Mouse (Mus musculus) bone marrow macrophage, adult 2 months (primary cell): ENCODE results near the gene Syt5. TPM values are rescaled to one million over a fixed set of nuclear protein-coding genes. Genes with fewer than 3 reads are reported as not detected.
A peak's percentile ranks its signal among the peaks of the same experiment; 100 is the strongest.
"Not testable (repeated sequence)": the region's sequence is repeated elsewhere in the genome, so short reads cannot be mapped to it uniquely, and the experiment has no call there.

ENCODE experiments used
- H3K27ac ChIP-seq: 2 replicates; pipeline ENCODE4 v1.5.1; 2012; ENCODE audit warnings: low read depth, low read length; ENCODE audit not compliant: insufficient read depth
- H3K4me1 ChIP-seq: 2 replicates; pipeline ENCODE4 v1.6.1; 2012; ENCODE audit warnings: low read length; ENCODE audit not compliant: control insufficient read depth, insufficient read depth
- H3K4me3 ChIP-seq: 2 replicates; pipeline ENCODE4 v1.5.1; 2012; ENCODE audit warnings: mild to moderate bottlenecking, low read length, moderate library complexity; ENCODE audit not compliant: insufficient read depth
- CTCF ChIP-seq: IDR thresholded peaks from 2 replicates; pipeline ENCODE4 v1.5.1; 2012; ENCODE audit warnings: low read depth, mild to moderate bottlenecking, low read length, moderate library complexity
- POLR2A ChIP-seq: IDR thresholded peaks from 2 replicates; pipeline ENCODE4 v1.6.1; 2012; ENCODE audit warnings: mild to moderate bottlenecking, low read depth, low read length, borderline replicate concordance
- polyA plus RNA-seq: library from polyadenylated mRNA; stranded (reverse); fragments of >200 nt; gene quantifications from 2 replicates; pipeline ENCODE4 v1.2.4, GENCODE M21; 2012; ENCODE audit not compliant: missing spikeins, insufficient read depth, insufficient read length

Syt5 gene
- polyA plus RNA-seq, 1 experiment: not detected

DNA sequence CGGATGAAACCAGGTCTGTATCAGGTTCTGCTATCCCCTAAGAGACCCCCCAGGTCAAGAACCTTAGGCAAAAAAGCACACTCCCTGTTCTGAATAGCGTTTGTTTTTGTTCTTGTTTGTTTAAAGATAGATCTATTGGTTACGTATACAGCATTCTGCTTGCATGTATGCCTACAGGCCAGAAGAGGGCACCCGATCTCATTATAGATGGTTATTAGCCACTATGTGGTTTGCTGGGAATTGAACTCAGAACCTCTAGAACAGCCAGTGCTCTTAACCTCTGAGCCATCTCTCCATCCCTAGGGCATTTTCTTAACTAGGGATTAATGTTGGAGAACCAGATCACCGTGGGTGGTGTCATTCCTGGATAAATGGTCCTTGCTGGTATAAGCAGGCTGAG is 6.0 kb downstream of the Syt5 start:
- Histone ChIP-seq H3K4me1 (no peaks in the 10 kb centered on the region), H3K4me3 (no peak overlapping the region), H3K27ac (no peak overlapping the region)
- TF ChIP-seq CTCF (no peak), POLR2A (no peak)

DNA sequence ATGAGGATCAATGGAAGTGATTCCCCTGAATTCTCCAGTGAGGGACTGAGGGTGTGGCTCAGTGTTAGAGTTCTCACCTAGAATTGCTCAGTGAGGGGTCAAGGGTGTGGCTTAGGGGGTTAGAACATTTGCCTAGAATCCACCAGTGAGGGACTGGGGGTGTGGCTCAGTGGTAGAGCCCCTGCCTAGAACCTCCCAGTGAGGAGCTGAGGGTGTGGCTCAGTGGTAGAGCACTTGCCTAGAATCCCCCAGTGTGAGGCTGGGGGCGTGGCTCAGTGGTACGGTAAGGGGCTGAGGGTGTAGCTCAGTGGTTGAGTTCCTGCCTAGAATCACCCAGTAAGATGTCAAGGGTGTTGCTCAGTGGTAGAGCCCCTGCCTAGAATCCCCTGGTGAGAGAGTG is 8.3 kb downstream of the Syt5 start:
- TF ChIP-seq CTCF: no peak
- no peak for TF ChIP-seq POLR2A
- Histone ChIP-seq H3K27ac (no peak overlapping the region), H3K4me1 (no peaks in the 10 kb centered on the region), H3K4me3 (no peak overlapping the region)

DNA sequence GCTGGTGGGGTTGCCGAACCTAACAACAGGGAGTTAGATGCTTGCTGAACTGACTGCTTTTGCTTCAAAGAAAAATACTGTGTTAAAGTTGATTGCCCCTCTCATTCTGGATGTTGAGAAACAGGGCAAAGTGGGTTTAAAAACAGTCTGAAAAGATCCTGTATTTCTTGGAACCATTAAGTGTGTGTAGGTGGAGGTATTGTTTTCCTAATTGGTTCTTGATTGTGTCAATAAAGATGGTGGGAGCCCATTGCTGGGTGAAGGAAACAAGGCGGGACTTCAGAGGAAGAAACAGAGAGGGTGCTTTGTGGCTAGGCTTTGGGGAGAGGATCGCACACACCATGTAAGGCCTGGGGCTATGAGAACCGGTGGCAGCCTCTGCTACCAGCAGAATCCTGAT is 10.2 kb downstream of the Syt5 start:
- no peaks in the 10 kb centered on the region for H3K4me1 ChIP-seq
- TF ChIP-seq POLR2A (no peak), CTCF (no peak)
- no peak overlapping the region for H3K4me3 ChIP-seq
- H3K27ac ChIP-seq: no peak overlapping the region

DNA sequence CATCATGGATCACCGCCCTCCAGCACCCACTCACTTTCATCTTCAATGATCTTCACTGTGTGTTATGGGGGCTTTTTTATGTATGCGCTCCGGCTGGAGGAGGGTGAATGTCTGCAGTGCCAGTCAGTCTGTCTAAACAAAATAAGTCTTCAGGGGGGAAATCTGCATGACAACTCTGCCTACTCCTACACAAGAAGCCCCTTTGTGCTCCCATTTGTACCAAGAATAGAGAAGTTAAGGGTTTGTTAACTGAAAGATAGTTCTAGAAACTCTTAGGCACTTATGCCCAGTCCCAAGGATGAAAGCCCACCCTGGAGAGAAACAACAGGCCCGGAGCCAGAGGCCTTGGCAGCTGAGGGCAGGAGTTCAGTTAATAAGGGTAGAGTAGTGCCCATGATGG is 11.0 kb downstream of the Syt5 start:
- Histone ChIP-seq H3K4me3 (no peak overlapping the region), H3K4me1 (no peaks in the 10 kb centered on the region), H3K27ac (no peak overlapping the region)
- TF ChIP-seq CTCF: no peak
- TF ChIP-seq POLR2A: no peak

DNA sequence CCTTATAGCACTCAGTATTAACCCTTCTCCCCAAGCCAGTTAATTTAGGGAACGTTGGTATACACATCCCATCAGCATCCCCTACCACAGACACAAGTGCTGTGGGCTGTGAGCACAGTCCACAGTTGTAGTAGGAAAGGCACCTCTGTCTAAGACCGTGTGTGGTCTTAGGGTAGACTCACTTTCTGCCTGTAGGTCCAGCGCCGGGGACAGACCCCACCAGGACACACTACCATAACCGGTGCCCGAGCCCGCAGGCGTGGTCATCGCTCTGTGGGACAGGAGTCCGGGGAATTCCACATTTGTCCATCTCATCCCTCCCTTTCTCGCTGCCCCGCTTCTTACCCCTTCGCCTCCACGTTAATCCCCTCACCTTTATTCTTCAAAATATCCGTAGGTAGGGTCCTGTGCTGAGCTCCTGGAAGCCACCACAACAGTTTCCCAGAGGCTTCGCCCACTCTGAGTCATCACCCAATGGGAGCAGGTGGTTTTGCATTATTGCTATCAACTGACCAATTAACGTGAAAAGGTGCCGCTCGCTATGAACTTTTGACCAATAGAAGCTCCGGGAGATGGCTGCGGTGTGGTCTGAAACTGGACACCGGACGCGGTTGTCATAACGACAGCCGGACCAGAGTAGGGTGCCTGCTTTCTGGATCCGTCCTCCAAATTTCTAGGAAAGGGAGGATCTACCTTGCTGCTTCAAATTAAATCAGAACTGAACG is 15.2 kb downstream of the Syt5 start, which contains the start of gene Dnaaf3:
Dnaaf3 (minus strand) TSS at position 449 of the 725 bp plus-strand sequence.
- no peak for TF ChIP-seq CTCF
- TF ChIP-seq POLR2A: no peak
- H3K4me3 ChIP-seq: peak within 1 kb of the TSS; percentile 23
- H3K4me1 ChIP-seq: peaks cover 8% of the 10 kb centered on the region
- no peak within 1 kb of the TSS for H3K27ac ChIP-seq

DNA sequence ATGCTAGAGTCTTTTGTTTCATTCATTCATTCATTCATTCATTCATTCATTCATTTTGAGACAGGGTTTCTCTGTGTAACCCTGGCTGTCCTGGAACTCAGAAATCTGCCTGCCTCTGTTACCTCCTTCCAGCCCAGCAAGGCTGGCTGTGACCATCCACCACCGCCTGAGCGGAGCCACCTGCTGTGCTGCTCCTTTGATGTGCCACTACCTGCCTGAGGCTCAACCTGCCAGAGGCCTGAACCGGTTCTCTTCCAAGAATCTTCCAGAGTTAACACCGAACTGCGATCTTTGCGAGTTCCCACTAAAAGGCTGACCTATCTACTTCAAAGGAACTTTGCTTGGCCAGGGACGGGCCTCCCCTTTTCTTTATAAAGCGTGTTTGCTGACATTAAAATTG is 17.2 kb downstream of the Syt5 start:
- not testable (repeated sequence) for H3K27ac ChIP-seq, H3K4me3 ChIP-seq
- H3K4me1 ChIP-seq: peaks cover 12% of the 10 kb centered on the region

DNA sequence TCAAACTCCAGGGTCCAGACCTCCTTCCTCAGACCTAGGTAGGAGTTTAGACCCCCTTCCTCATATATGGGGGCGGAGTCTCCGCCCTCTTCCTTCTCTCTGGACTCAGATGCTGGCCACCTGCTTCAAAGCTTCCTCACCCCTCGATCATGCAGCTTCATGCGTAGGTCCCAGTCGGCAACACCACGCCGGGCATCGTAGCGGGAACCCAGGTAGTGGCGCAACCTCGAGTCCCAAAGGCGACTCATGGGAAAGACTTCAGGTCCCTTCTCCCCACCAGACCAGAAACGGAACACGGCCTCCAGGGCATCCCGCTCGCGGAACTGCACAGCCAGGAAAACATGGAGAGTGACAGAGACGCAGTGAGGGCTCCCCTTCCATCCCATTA is 20.0 kb downstream of the Syt5 start:
- no peak overlapping the region; the same call in 1 of the 2 replicates for H3K4me3 ChIP-seq
- TF ChIP-seq POLR2A (no peak), CTCF (no peak)
- no peak overlapping the region for H3K27ac ChIP-seq
- peaks cover 12% of the 10 kb centered on the region for H3K4me1 ChIP-seq

DNA sequence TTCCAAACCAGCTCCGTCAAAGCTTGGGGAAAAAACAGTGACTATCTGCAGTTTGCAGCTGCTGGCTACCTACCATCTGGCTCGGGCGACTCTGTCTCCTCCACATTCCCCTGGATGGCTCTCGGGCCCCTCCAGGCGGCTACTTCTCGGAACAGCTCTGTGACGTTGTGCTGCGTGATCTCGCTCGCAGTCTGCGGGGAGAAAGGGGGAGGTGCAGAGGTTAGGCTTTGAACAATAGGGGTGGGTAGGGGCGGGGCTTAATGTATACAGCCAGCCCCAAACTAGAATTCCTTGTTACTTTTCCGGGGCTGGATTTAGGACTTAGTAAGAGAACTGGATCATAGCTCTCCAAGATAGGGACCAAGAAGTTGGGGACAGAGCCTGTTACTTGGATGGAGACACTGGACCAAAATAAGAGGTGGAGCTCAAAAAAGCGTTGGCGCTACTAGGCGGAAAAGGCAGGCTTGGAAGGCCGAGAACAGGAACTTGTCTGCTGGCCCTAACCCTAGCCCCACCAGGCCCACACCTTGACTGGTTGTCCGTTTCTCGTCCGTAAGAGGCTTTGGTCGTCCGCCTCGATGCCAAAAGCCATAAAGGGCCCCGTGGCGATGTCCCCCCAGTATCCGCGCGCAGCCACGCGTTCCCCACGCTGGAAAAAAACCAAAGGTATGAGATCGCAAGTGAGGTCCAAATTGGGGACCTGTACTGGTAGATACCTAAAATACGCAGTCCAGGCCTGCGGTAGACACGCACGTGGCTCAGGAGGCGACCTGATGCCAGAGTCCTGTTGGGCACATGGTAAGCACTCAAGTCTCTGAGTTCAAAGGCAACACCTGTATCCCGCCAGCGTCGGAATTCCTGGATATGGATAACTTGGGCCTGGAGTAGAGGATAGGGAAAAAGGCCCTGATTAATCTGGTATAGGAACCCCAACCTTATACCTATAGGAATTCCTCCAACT is 20.7 kb downstream of the Syt5 start:
- TF ChIP-seq POLR2A (no peak), CTCF (no peak)

DNA sequence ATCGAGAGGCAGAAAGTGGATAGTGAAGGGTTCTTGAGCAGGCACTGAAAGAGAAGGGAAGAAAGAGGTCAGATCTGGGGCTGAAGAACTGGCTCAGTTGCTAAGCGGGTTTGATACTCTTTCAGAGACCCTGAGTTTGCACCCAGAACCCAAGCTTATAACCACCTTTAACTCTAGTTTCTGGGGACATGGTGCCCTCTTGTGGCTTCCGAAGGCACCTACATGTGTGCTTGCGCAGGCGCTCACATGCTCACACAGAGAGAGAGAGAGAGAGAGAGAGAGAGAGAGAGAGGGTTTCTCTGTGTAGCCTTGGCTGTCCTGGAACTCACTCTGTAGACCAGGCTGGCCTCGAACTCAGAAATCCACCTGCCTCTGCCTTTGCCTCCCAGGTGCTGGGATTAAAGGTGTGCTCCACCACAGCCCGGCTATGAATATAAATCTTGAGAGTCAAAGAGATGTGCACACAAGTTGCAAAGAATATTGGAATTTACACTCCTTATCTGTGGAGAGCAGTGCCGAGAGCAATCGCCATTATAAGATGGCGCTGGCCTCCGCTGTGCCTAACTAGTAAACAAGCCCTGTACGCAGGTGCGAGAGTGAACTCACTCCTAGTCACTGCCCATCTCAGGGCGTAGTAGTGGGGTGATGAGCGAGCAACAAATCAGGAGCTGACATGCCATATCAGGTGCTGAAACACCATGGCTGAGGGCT is 23.0 kb downstream of the Syt5 start, which contains the start of gene Tnni3:
Tnni3 (minus strand) TSS at position 18 of the 711 bp plus-strand sequence.
- not testable (repeated sequence) for H3K4me3 ChIP-seq, H3K27ac ChIP-seq
- H3K4me1 ChIP-seq: peaks cover 12% of the 10 kb centered on the region
- peak; percentile 63 for TF ChIP-seq CTCF

More for the DNA sequence above, 20.7 kb downstream of the Syt5 start:
- Histone ChIP-seq H3K27ac (peak overlapping the region; percentile 42), H3K4me3 (peak overlapping the region; percentile 49), H3K4me1 (peaks cover 12% of the 10 kb centered on the region)
